Mouse (Mus musculus): ENCODE results near the gene Vamp1. TPM values are rescaled to one million over a fixed set of nuclear protein-coding genes. Genes with fewer than 3 reads are reported as not detected.
"Not testable (repeated sequence)": the region's sequence is repeated elsewhere in the genome, so short reads cannot be mapped to it uniquely, and the experiment has no call there.

Vamp1 gene
- polyA plus RNA-seq, 1 experiment from 2014 or later: 2.6 TPM

DNA sequence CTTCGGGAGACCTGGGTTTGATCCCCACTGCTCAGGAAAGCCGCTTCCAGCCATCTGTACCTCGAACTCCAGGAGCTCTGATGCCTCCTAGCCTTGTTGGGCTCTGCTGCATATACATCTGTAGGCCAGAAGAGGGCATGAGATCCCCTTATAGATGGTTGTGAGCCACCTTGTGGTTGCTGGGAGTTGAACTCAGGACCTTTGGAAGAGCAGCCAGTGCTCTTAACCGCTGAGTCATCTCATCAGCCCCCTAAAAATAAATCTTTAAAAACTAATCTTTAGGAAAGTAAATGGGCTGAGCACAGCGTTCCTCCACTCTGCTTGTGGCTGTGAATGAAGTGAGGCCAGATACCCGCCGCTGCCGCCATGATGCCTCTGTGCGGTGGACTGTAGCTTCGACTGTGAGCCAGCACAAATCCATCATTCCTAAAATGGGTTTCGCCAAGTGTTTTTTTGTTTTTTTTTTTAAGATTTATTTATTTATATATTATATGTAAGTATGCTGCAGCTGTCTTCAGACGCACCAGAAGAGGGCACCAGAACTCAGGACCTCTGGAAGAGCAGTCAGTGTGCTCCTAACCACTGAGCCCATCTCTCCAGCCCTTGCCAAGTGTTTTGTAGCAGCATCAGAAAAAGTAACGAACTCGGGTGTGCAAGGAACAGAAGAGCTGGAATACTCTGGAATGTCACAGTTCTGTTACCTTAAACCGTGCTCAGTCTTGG, 59.7 kb downstream of the Vamp1 start:
- Histone ChIP-seq H3K9ac (ENCODE audit: low read length) (no peak overlapping the region), H3K4me3 (ENCODE audit: control insufficient read depth in 1 of 2, insufficient read depth in 1 of 2, low read depth in 1 of 2, low read length in 2 of 2) (no peak overlapping the region), H3K27ac (replicated peaks in 1 of 2; ENCODE audit: control insufficient read depth in 1 of 2, insufficient read depth in 1 of 2, low read depth in 2 of 2, low read length in 2 of 2) (no peak overlapping the region), H3K27me3 (ENCODE audit: control insufficient read depth, insufficient read depth, low read length) (peaks cover 9% of the 10 kb centered on the region; the same call in 1 of the 2 replicates), H3K9me3 (ENCODE audit: control insufficient read depth, low read length) (no peaks in the 10 kb centered on the region), H3K36me3 (ENCODE audit: control insufficient read depth, insufficient read depth, low read length) (no peaks in the 10 kb centered on the region), H3K4me1 (ENCODE audit: control insufficient read depth in 2 of 2, insufficient read depth in 2 of 2, low read length in 2 of 2) (peaks cover 6 to 9% of the 10 kb centered on the region in 2 experiments), H3K4me2 (ENCODE audit: low read length) (no peak overlapping the region)
- no peak for ATAC-seq (ENCODE audit: insufficient number of reproducible peaks, insufficient read depth, low FRiP score, low read depth)
- 57% methylated on average over 15 of the region's 15 CpGs for WGBS

DNA sequence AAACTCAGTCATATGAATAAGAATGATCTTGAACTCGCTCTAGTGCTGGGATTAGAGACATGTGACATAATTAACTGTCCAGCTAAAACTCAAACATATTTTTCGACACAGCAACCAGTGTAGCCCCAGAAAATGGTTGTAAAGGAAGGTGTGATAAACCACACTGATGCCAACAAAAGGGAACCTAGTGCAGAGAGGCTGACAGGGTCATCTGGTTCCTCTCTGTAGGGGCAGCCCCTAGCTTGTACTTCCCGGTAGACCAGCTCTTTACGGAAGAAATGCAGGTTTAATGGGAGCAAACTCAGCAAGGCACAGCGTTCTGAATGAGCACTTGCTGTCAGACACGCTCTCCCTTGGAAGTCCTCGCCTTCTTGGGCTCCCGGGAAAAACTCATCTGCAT, 64.4 kb downstream of the Vamp1 start:
- Histone ChIP-seq H3K36me3 (ENCODE audit: control insufficient read depth, insufficient read depth, low read length) (no peaks in the 10 kb centered on the region), H3K4me1 (ENCODE audit: control insufficient read depth in 2 of 2, insufficient read depth in 2 of 2, low read length in 2 of 2) (no peaks in the 10 kb centered on the region), H3K9ac (ENCODE audit: low read length) (no peak overlapping the region), H3K4me2 (ENCODE audit: low read length) (no peak overlapping the region), H3K27me3 (ENCODE audit: control insufficient read depth, insufficient read depth, low read length) (peaks cover 9% of the 10 kb centered on the region; the same call in 1 of the 2 replicates), H3K4me3 (ENCODE audit: control insufficient read depth in 1 of 2, insufficient read depth in 1 of 2, low read depth in 1 of 2, low read length in 2 of 2) (no peak overlapping the region), H3K9me3 (ENCODE audit: control insufficient read depth, low read length) (no peaks in the 10 kb centered on the region), H3K27ac (replicated peaks in 1 of 2; ENCODE audit: control insufficient read depth in 1 of 2, insufficient read depth in 1 of 2, low read depth in 2 of 2, low read length in 2 of 2) (no peak overlapping the region)
- 59% methylated on average over 8 of the region's 8 CpGs for WGBS
- ATAC-seq (ENCODE audit: insufficient number of reproducible peaks, insufficient read depth, low FRiP score, low read depth): no peak

DNA sequence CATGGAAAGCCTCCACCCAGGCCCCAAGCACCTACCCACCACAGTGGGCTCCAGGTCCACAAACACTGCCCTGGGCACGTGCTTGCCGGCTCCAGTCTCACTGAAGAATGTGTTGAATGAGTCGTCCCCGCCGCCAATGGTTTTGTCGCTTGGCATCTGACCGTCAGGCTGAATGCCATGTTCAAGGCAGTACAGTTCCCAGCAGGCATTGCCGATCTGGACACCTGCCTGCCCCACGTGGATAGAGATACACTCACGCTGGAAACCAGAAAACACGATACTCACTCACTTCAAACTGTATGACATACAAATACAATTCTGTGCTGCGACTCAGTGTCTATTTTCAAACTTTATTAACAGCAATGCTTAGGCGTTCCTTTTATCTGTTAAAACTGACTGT, 67.4 kb downstream of the Vamp1 start:
- ATAC-seq (ENCODE audit: insufficient number of reproducible peaks, insufficient read depth, low FRiP score, low read depth): not testable (repeated sequence)
- 87% methylated on average over 13 of the region's 13 CpGs for WGBS

DNA sequence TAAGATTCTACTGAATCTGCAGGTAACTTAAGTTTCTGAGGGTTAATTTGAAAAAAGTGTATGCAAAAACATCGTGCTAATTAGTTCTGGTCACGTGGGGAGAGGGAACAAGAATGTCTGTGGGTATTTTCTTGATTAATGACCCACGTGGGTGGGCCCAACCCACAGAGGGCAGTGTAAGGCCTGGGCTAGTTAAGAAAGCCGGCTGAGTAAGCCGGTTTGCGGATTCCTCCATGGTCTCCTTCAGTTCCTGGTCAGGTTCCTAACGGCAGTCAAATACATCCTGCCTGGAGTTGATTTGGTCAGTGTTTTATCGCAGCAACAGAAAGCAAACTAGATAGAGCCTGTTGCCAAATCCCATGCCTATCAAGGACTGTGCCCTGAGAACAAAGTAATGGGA, 68.9 kb downstream of the Vamp1 start:
- no peak overlapping the region for H3K9ac ChIP-seq (ENCODE audit: low read length)

More for the DNA sequence above, 67.4 kb downstream of the Vamp1 start:
- not testable (repeated sequence) for H3K4me3 ChIP-seq (ENCODE audit: control insufficient read depth in 1 of 2, insufficient read depth in 1 of 2, low read depth in 1 of 2, low read length in 2 of 2); H3K9me3 ChIP-seq (ENCODE audit: control insufficient read depth, low read length); H3K4me1 ChIP-seq (ENCODE audit: control insufficient read depth in 2 of 2, insufficient read depth in 2 of 2, low read length in 2 of 2); H3K36me3 ChIP-seq (ENCODE audit: control insufficient read depth, insufficient read depth, low read length); H3K9ac ChIP-seq (ENCODE audit: low read length); H3K4me2 ChIP-seq (ENCODE audit: low read length); H3K27me3 ChIP-seq (ENCODE audit: control insufficient read depth, insufficient read depth, low read length); H3K27ac ChIP-seq (replicated peaks in 1 of 2; ENCODE audit: control insufficient read depth in 1 of 2, insufficient read depth in 1 of 2, low read depth in 2 of 2, low read length in 2 of 2)

DNA sequence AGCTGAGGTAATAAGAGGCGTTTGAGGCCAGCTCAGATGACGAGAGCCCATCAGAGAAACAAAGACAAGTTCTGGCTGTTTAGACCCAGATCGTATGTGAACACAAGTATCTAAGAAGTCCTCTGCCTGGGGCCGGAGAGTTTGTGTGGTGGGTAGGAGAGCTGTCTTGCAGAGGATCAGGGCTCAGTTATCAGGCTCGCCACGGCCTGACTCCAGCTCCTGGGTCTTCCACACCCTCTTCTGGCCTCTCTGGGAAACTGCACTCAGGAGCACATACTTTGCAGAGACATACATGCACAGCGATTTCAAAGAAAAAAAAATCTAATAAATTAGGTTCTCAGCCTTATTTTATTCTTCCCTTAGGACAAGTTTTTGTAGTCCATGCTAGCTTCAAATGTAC, 69.4 kb downstream of the Vamp1 start:
- H3K27me3 ChIP-seq (ENCODE audit: control insufficient read depth, insufficient read depth, low read length): no peaks in the 10 kb centered on the region
- no peak overlapping the region for H3K27ac ChIP-seq (replicated peaks in 1 of 2; ENCODE audit: control insufficient read depth in 1 of 2, insufficient read depth in 1 of 2, low read depth in 2 of 2, low read length in 2 of 2)
- no peak overlapping the region for H3K9ac ChIP-seq (ENCODE audit: low read length)
- ATAC-seq (ENCODE audit: insufficient number of reproducible peaks, insufficient read depth, low FRiP score, low read depth): no peak
- no peak overlapping the region for H3K4me3 ChIP-seq (ENCODE audit: control insufficient read depth in 1 of 2, insufficient read depth in 1 of 2, low read depth in 1 of 2, low read length in 2 of 2)
- H3K4me1 ChIP-seq (ENCODE audit: control insufficient read depth in 2 of 2, insufficient read depth in 2 of 2, low read length in 2 of 2): no peaks in the 10 kb centered on the region
- 94% methylated on average over 7 of the region's 7 CpGs for WGBS
- no peaks in the 10 kb centered on the region for H3K9me3 ChIP-seq (ENCODE audit: control insufficient read depth, low read length)
- no peak overlapping the region for H3K4me2 ChIP-seq (ENCODE audit: low read length)
- no peaks in the 10 kb centered on the region for H3K36me3 ChIP-seq (ENCODE audit: control insufficient read depth, insufficient read depth, low read length)

More for the DNA sequence above, 68.9 kb downstream of the Vamp1 start:
- no peak overlapping the region for H3K27ac ChIP-seq (replicated peaks in 1 of 2; ENCODE audit: control insufficient read depth in 1 of 2, insufficient read depth in 1 of 2, low read depth in 2 of 2, low read length in 2 of 2)
- no peak overlapping the region for H3K4me3 ChIP-seq (ENCODE audit: control insufficient read depth in 1 of 2, insufficient read depth in 1 of 2, low read depth in 1 of 2, low read length in 2 of 2)
- no peaks in the 10 kb centered on the region for H3K36me3 ChIP-seq (ENCODE audit: control insufficient read depth, insufficient read depth, low read length)
- no peaks in the 10 kb centered on the region for H3K27me3 ChIP-seq (ENCODE audit: control insufficient read depth, insufficient read depth, low read length)
- no peaks in the 10 kb centered on the region for H3K9me3 ChIP-seq (ENCODE audit: control insufficient read depth, low read length)
- ATAC-seq (ENCODE audit: insufficient number of reproducible peaks, insufficient read depth, low FRiP score, low read depth): no peak
- WGBS: 47% methylated on average over 8 of the region's 8 CpGs
- no peak overlapping the region for H3K4me2 ChIP-seq (ENCODE audit: low read length)
- no peaks in the 10 kb centered on the region for H3K4me1 ChIP-seq (ENCODE audit: control insufficient read depth in 2 of 2, insufficient read depth in 2 of 2, low read length in 2 of 2)

DNA sequence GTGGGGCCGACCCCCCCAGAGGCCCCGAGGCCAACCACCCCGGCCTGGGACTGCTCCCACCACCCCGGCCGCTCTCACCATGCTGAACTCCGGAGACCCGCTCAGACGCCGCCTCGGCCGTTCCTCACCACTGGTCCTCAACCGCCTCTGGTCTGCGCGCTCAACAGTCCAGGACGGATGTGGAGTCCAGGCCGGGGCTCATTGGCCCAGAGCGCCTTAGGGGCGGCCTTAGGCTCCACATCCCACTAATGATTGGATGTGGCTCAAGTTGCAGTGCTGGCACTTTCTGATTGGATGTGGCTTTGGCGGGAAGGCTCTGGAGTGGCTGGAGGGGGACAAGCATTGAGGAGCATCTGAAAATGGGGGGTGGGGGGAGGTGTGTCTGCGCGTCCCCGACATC, 70.5 kb downstream of the Vamp1 start, which contains the start of gene Tuba3a:
Tuba3a (minus strand) TSS at position 153 of the 400 bp plus-strand sequence.
- H3K9ac ChIP-seq (ENCODE audit: low read length): no peak within 1 kb of the TSS
- no peaks in the 10 kb centered on the region for H3K4me1 ChIP-seq (ENCODE audit: control insufficient read depth in 2 of 2, insufficient read depth in 2 of 2, low read length in 2 of 2)
- no peaks in the 10 kb centered on the region for H3K27me3 ChIP-seq (ENCODE audit: control insufficient read depth, insufficient read depth, low read length)
- peak; percentile 31; the same call in 1 of the 2 replicates for ATAC-seq (ENCODE audit: insufficient number of reproducible peaks, insufficient read depth, low FRiP score, low read depth)
- no peak within 1 kb of the TSS for H3K4me3 ChIP-seq (ENCODE audit: control insufficient read depth in 1 of 2, insufficient read depth in 1 of 2, low read depth in 1 of 2, low read length in 2 of 2)
- 97% methylated on average over 22 of the region's 22 CpGs for WGBS
- H3K27ac ChIP-seq (replicated peaks in 1 of 2; ENCODE audit: control insufficient read depth in 1 of 2, insufficient read depth in 1 of 2, low read depth in 2 of 2, low read length in 2 of 2): no peak within 1 kb of the TSS
- H3K36me3 ChIP-seq (ENCODE audit: control insufficient read depth, insufficient read depth, low read length): no peaks in the 10 kb centered on the region
- no peak within 1 kb of the TSS for H3K4me2 ChIP-seq (ENCODE audit: low read length)
- H3K9me3 ChIP-seq (ENCODE audit: control insufficient read depth, low read length): no peaks in the 10 kb centered on the region

DNA sequence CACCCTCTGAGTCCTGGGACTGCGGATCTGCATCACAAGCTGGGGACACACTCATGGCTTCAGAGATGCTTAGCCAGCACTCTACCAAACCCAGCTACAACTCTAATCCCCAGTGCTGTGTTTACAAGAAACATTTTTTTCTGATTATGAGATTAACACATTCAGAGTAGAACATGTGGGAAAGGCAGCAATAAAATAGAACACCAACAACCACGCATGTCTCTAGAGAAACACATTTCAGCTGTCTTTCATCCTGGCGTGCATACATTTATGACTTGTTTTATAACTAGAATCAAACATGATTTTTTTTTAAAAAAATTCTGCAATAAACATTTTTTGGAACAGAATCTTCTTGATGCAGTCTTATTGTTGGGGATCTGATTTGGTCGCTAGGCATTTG, 71.6 kb downstream of the Vamp1 start:
- H3K4me2 ChIP-seq (ENCODE audit: low read length): no peak overlapping the region
- H3K4me1 ChIP-seq (ENCODE audit: control insufficient read depth in 2 of 2, insufficient read depth in 2 of 2, low read length in 2 of 2): no peaks in the 10 kb centered on the region
- no peak overlapping the region for H3K4me3 ChIP-seq (ENCODE audit: control insufficient read depth in 1 of 2, insufficient read depth in 1 of 2, low read depth in 1 of 2, low read length in 2 of 2)
- no peaks in the 10 kb centered on the region for H3K9me3 ChIP-seq (ENCODE audit: control insufficient read depth, low read length)
- ATAC-seq (ENCODE audit: insufficient number of reproducible peaks, insufficient read depth, low FRiP score, low read depth): no peak
- 85% methylated on average over 4 of the region's 4 CpGs for WGBS
- no peak overlapping the region for H3K27ac ChIP-seq (replicated peaks in 1 of 2; ENCODE audit: control insufficient read depth in 1 of 2, insufficient read depth in 1 of 2, low read depth in 2 of 2, low read length in 2 of 2)
- H3K27me3 ChIP-seq (ENCODE audit: control insufficient read depth, insufficient read depth, low read length): no peaks in the 10 kb centered on the region
- no peak overlapping the region for H3K9ac ChIP-seq (ENCODE audit: low read length)
- no peaks in the 10 kb centered on the region for H3K36me3 ChIP-seq (ENCODE audit: control insufficient read depth, insufficient read depth, low read length)

DNA sequence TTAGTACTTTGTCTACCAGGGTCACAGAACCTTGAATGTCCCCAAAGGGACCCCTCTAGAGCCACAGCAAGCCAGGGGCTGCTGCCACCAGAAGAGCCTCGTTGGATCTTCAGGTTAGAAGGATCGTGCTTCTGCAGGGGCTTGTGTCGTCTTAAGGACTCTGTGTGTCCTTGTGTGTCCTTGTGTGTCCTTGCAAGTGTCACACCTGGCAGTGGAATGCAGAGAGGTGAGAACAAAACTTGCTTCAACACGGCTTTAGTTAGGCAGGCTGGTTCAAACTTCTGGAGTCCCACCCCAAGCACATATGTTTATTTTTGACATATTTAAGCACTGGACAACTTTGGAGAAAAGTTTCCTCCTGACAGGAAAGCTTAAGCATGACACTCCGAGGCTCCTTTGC, 73.4 kb downstream of the Vamp1 start:
- H3K27me3 ChIP-seq (ENCODE audit: control insufficient read depth, insufficient read depth, low read length): no peaks in the 10 kb centered on the region
- no peak overlapping the region for H3K4me2 ChIP-seq (ENCODE audit: low read length)
- H3K27ac ChIP-seq (replicated peaks in 1 of 2; ENCODE audit: control insufficient read depth in 1 of 2, insufficient read depth in 1 of 2, low read depth in 2 of 2, low read length in 2 of 2): no peak overlapping the region
- no peak overlapping the region for H3K9ac ChIP-seq (ENCODE audit: low read length)
- H3K36me3 ChIP-seq (ENCODE audit: control insufficient read depth, insufficient read depth, low read length): no peaks in the 10 kb centered on the region
- H3K4me1 ChIP-seq (ENCODE audit: control insufficient read depth in 2 of 2, insufficient read depth in 2 of 2, low read length in 2 of 2): no peaks in the 10 kb centered on the region
- no peak overlapping the region for H3K4me3 ChIP-seq (ENCODE audit: control insufficient read depth in 1 of 2, insufficient read depth in 1 of 2, low read depth in 1 of 2, low read length in 2 of 2)
- no peak for ATAC-seq (ENCODE audit: insufficient number of reproducible peaks, insufficient read depth, low FRiP score, low read depth)
- 0 out of 2 replicates have a peak, but pooled peaks cover 5% of the 10 kb centered on the region for H3K9me3 ChIP-seq (ENCODE audit: control insufficient read depth, low read length)
- 62% methylated on average over 5 of the region's 5 CpGs for WGBS
